Mouse (Mus musculus) olfactory bulb, adult 2 months (tissue): ENCODE results near the gene Cadm2. TPM values are rescaled to one million over a fixed set of nuclear protein-coding genes. Genes with fewer than 3 reads are reported as not detected.

Experiments used
- H3K27ac ChIP-seq: fragments of 200-500 bp; 2 replicates; pipeline ENCODE4 v1.5.1; 2012; ENCODE audit warnings: low read depth, low read length; ENCODE audit not compliant: insufficient read depth
- H3K4me1 ChIP-seq: fragments of 200-500 bp; 2 replicates; pipeline ENCODE4 v1.6.1; 2012; ENCODE audit warnings: low read length; ENCODE audit not compliant: control insufficient read depth, insufficient read depth
- H3K4me3 ChIP-seq: fragments of 200-500 bp; 2 replicates; pipeline ENCODE4 v1.5.1; 2012; ENCODE audit warnings: mild to moderate bottlenecking, low read depth, low read length, moderate library complexity; ENCODE audit not compliant: insufficient read depth
- CTCF ChIP-seq: fragments of 200-500 bp; IDR thresholded peaks from 2 replicates; pipeline ENCODE4 v1.5.1; 2012; ENCODE audit warnings: low read depth, mild to moderate bottlenecking, low read length, moderate library complexity; ENCODE audit not compliant: insufficient read depth
- POLR2A ChIP-seq: fragments of 200-500 bp; IDR thresholded peaks from 2 replicates; pipeline ENCODE4 v1.6.1; 2012; ENCODE audit warnings: mild to moderate bottlenecking, low read depth, low read length, moderate library complexity; ENCODE audit not compliant: insufficient read depth
- WGBS: fragments of 180-500 bp; shearing (Covaris S2); methylation state at CpG from one replicate; pipeline ENCODE4 v1.1.7; 2018; 5-methylcytosine and 5-hydroxymethylcytosine counted together
- polyA plus RNA-seq: library from polyadenylated mRNA; stranded (reverse); fragments of >200 nt; gene quantifications from 2 replicates; pipeline ENCODE4 v1.2.4, GENCODE M21; 2012; ENCODE audit warnings: low replicate concordance; ENCODE audit not compliant: missing spikeins, insufficient read depth, insufficient read length

Cadm2 gene
- polyA plus RNA-seq, 1 experiment = 42.2 TPM

GRCm38 (mm10) chr16:66967686-66968085 is 653.0 kb downstream of the Cadm2 start:
- WGBS = 45% methylated on average over 8 of the region's 8 CpGs
- no peak for TF ChIP-seq CTCF
- TF ChIP-seq POLR2A = no peak

GRCm38 (mm10) chr16:66959146-66959545 is 661.6 kb downstream of the Cadm2 start:
- no peak for TF ChIP-seq CTCF
- no peak for TF ChIP-seq POLR2A
- Histone ChIP-seq H3K4me3 (no peak overlapping the region), H3K4me1 (no peaks in the 10 kb centered on the region), H3K27ac (no peak overlapping the region)
- 67% methylated on average over 3 of the region's 3 CpGs for whole genome bisulfite sequencing

More at GRCm38 (mm10) chr16:66967686-66968085, 653.0 kb downstream of the Cadm2 start:
- Histone ChIP-seq H3K4me1 (no peaks in the 10 kb centered on the region; the same call in 1 of the 2 replicates), H3K4me3 (no peak overlapping the region), H3K27ac (no peak overlapping the region)

GRCm38 (mm10) chr16:66955876-66956275 is 664.8 kb downstream of the Cadm2 start:
- 76% methylated on average over 2 of the region's 2 CpGs for WGBS
- TF ChIP-seq CTCF (no peak), POLR2A (no peak)
- Histone ChIP-seq H3K4me1 (no peaks in the 10 kb centered on the region), H3K4me3 (no peak overlapping the region), H3K27ac (no peak overlapping the region)

GRCm38 (mm10) chr16:66936332-66936731 is 684.4 kb downstream of the Cadm2 start:
- Histone ChIP-seq H3K27ac (peak overlapping the region; percentile 73; the same call in 1 of the 2 replicates), H3K4me1 (no peaks in the 10 kb centered on the region), H3K4me3 (no peak overlapping the region)
- WGBS = 64% methylated on average over 6 of the region's 6 CpGs
- TF ChIP-seq POLR2A (no peak), CTCF (no peak)

- Histone ChIP-seq H3K4me1 (no peaks in the 10 kb centered on the region), H3K4me3 (no peak overlapping the region), H3K27ac (no peak overlapping the region)
- WGBS = 67% methylated on average over 1 of the region's 1 CpGs
- TF ChIP-seq CTCF = no peak
These were observed 695.2 kb downstream of the Cadm2 start for GRCm38 (mm10) chr16:66925517-66925916.

- no peak overlapping the region for H3K27ac ChIP-seq
- TF ChIP-seq POLR2A = no peak
- no peak for TF ChIP-seq CTCF
- no peak overlapping the region for H3K4me3 ChIP-seq
- 38% methylated on average over 2 of the region's 2 CpGs for WGBS
- no peaks in the 10 kb centered on the region for H3K4me1 ChIP-seq
These were observed 698.0 kb downstream of the Cadm2 start for GRCm38 (mm10) chr16:66922753-66923152.

GRCm38 (mm10) chr16:66921414-66921915 is 699.2 kb downstream of the Cadm2 start:
- Histone ChIP-seq H3K4me1 (no peaks in the 10 kb centered on the region), H3K4me3 (no peak overlapping the region), H3K27ac (no peak overlapping the region)
- WGBS = 91% methylated on average over 1 of the region's 1 CpGs
- TF ChIP-seq CTCF (no peak), POLR2A (no peak)

- H3K4me1 ChIP-seq = no peaks in the 10 kb centered on the region
- WGBS = 76% methylated on average over 12 of the region's 12 CpGs
- TF ChIP-seq POLR2A (no peak), CTCF (no peak)
- no peak overlapping the region for H3K4me3 ChIP-seq
- H3K27ac ChIP-seq = no peak overlapping the region
These were observed 700.8 kb downstream of the Cadm2 start for GRCm38 (mm10) chr16:66919889-66920402.

- TF ChIP-seq POLR2A = no peak
- no peak for TF ChIP-seq CTCF
- Histone ChIP-seq H3K4me1 (no peaks in the 10 kb centered on the region), H3K27ac (no peak overlapping the region), H3K4me3 (no peak overlapping the region)
- WGBS = 62% methylated on average over 3 of the region's 3 CpGs
These were observed 718.9 kb downstream of the Cadm2 start for GRCm38 (mm10) chr16:66901801-66902200.
